Mouse (Mus musculus) heart, adult 2 months (tissue): ENCODE results near the gene Tex19.2.

Source experiments
- CTCF ChIP-seq: fragments of 200-600 bp; IDR thresholded peaks from 2 replicates; pipeline ENCODE4 v1.8.1; 2022; ENCODE audit warnings: antibody characterized with exemption, mild to moderate bottlenecking, moderate library complexity
- EP300 ChIP-seq: fragments of 200-500 bp; IDR thresholded peaks from 2 replicates; pipeline ENCODE4 v1.6.1; 2011; ENCODE audit warnings: low read depth, low read length, control low read depth; ENCODE audit not compliant: insufficient read depth
- POLR2A ChIP-seq: fragments of 200-500 bp; IDR thresholded peaks from 2 replicates; pipeline ENCODE4 v1.6.1; 2011; ENCODE audit warnings: mild to moderate bottlenecking, low read depth, low read length, control low read depth; ENCODE audit not compliant: insufficient read depth

DNA sequence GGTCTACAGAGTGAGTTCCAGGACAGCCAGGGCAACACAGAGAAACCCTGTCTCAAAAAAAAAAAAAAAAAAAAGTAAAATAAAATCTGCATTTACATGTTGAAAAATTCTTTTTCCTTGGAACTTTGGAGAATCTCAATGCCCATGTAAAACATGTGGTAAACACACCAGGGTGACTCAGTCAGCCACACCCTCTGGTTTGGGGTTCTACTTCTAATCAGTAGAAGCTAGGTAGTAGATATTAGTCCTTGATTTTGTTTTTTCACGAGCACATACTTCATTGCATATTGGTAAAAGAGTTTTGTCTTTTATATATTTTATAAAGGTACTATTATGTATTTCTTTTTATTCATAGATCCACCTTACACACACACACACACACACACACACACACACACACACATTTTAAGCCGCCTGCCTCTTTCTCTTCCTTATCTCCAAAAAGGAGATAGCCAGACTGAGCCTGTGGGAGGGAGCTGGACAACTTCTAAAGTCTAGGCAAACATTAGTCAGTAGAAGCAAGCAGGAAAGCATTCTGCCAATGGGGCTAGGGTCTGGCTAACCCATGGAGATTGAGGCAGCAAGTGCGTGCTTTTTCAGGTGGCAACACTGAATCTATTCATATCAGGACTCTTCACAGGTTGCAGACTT lies 7.2 kb upstream of the Tex19.2 start:
- TF ChIP-seq CTCF (no peak), POLR2A (no peak), EP300 (no peak)
